Mouse (Mus musculus): ENCODE data around the gene Hnrnpab. TPM values are rescaled to one million over a fixed set of nuclear protein-coding genes. Genes with fewer than 3 reads are reported as not detected.

The Hnrnpab gene
- total and polyA plus RNA-seq, 2 experiments, result 96.9 to 103 TPM

- H3K79me2 ChIP-seq (ENCODE audit: control insufficient read depth, insufficient read depth, low read length), result peaks cover 4% of the 10 kb centered on the region; the same call in 1 of the 2 replicates
- peaks cover 9% of the 10 kb centered on the region for H3K4me1 ChIP-seq (ENCODE audit: control insufficient read depth, insufficient read depth, low read length)
- no peaks in the 10 kb centered on the region for H3K27me3 ChIP-seq (ENCODE audit: control insufficient read depth, insufficient read depth, low read length)
- peaks cover 28% of the 10 kb centered on the region for H3K36me3 ChIP-seq (ENCODE audit: control insufficient read depth, insufficient read depth, low read length)
- no peak for DNase-seq (ENCODE audit: extremely low read depth, low read depth, low spot score)
- no peak overlapping the region for H3K4me3 ChIP-seq (ENCODE audit: insufficient read depth, low read depth, low read length)
- no peak overlapping the region for H3K9ac ChIP-seq (ENCODE audit: low read depth, low read length)
- TF ChIP-seq POLR2A (IDR thresholded peaks at IDR 0.05; ENCODE audit: extremely low read depth, insufficient read depth, low read length) (no peak), CTCF (IDR thresholded peaks at IDR 0.05; ENCODE audit: low read depth, low read length) (no peak)
- H3K27ac ChIP-seq (replicated peaks; ENCODE audit: insufficient read depth, low read depth, low read length), result no peak overlapping the region
Measured at GRCm38 (mm10) chr11:51590002-51590401, 16.6 kb downstream of the Hnrnpab start.

GRCm38 (mm10) chr11:51588833-51589232, 17.8 kb downstream of the Hnrnpab start:
- TF ChIP-seq CTCF (IDR thresholded peaks at IDR 0.05; ENCODE audit: low read depth, low read length) (no peak), POLR2A (IDR thresholded peaks at IDR 0.05; ENCODE audit: extremely low read depth, insufficient read depth, low read length) (no peak)
- Histone ChIP-seq H3K79me2 (ENCODE audit: control insufficient read depth, insufficient read depth, low read length) (peaks cover 4% of the 10 kb centered on the region; the same call in 1 of the 2 replicates), H3K4me3 (ENCODE audit: insufficient read depth, low read depth, low read length) (no peak overlapping the region), H3K36me3 (ENCODE audit: control insufficient read depth, insufficient read depth, low read length) (peaks cover 23% of the 10 kb centered on the region), H3K27me3 (ENCODE audit: control insufficient read depth, insufficient read depth, low read length) (no peaks in the 10 kb centered on the region), H3K9ac (ENCODE audit: low read depth, low read length) (no peak overlapping the region), H3K4me1 (ENCODE audit: control insufficient read depth, insufficient read depth, low read length) (peaks cover 9% of the 10 kb centered on the region), H3K27ac (replicated peaks; ENCODE audit: insufficient read depth, low read depth, low read length) (no peak overlapping the region)
- no peak for DNase-seq (ENCODE audit: extremely low read depth, low read depth, low spot score)
- 98% methylated on average over 3 of the region's 3 CpGs for WGBS

- H3K27me3 ChIP-seq (ENCODE audit: control insufficient read depth, insufficient read depth, low read length), result no peaks in the 10 kb centered on the region
- H3K27ac ChIP-seq (replicated peaks; ENCODE audit: insufficient read depth, low read depth, low read length), result no peak overlapping the region
- no peak for TF ChIP-seq CTCF (IDR thresholded peaks at IDR 0.05; ENCODE audit: low read depth, low read length)
- TF ChIP-seq POLR2A (IDR thresholded peaks at IDR 0.05; ENCODE audit: extremely low read depth, insufficient read depth, low read length), result no peak
- no peak for DNase-seq (ENCODE audit: extremely low read depth, low read depth, low spot score)
- no peak overlapping the region for H3K9ac ChIP-seq (ENCODE audit: low read depth, low read length)
- peaks cover 4% of the 10 kb centered on the region; the same call in 1 of the 2 replicates for H3K79me2 ChIP-seq (ENCODE audit: control insufficient read depth, insufficient read depth, low read length)
- no peak overlapping the region for H3K4me3 ChIP-seq (ENCODE audit: insufficient read depth, low read depth, low read length)
- peaks cover 10% of the 10 kb centered on the region for H3K36me3 ChIP-seq (ENCODE audit: control insufficient read depth, insufficient read depth, low read length)
- WGBS, result 97% methylated on average over 1 of the region's 1 CpGs
- H3K4me1 ChIP-seq (ENCODE audit: control insufficient read depth, insufficient read depth, low read length), result peaks cover 9% of the 10 kb centered on the region
Measured at GRCm38 (mm10) chr11:51587059-51587458, 19.6 kb downstream of the Hnrnpab start.

GRCm38 (mm10) chr11:51586411-51586810, 20.2 kb downstream of the Hnrnpab start:
- Histone ChIP-seq H3K9ac (ENCODE audit: low read depth, low read length) (no peak overlapping the region), H3K36me3 (ENCODE audit: control insufficient read depth, insufficient read depth, low read length) (peaks cover 6% of the 10 kb centered on the region; the same call in 1 of the 2 replicates), H3K4me1 (ENCODE audit: control insufficient read depth, insufficient read depth, low read length) (peaks cover 9% of the 10 kb centered on the region), H3K4me3 (ENCODE audit: insufficient read depth, low read depth, low read length) (no peak overlapping the region), H3K27me3 (ENCODE audit: control insufficient read depth, insufficient read depth, low read length) (no peaks in the 10 kb centered on the region), H3K79me2 (ENCODE audit: control insufficient read depth, insufficient read depth, low read length) (peaks cover 4% of the 10 kb centered on the region; the same call in 1 of the 2 replicates), H3K27ac (replicated peaks; ENCODE audit: insufficient read depth, low read depth, low read length) (no peak overlapping the region)
- TF ChIP-seq CTCF (IDR thresholded peaks at IDR 0.05; ENCODE audit: low read depth, low read length), result no peak
- 72% methylated on average over 13 of the region's 13 CpGs for WGBS
- no peak for DNase-seq (ENCODE audit: extremely low read depth, low read depth, low spot score)

- H3K27me3 ChIP-seq (ENCODE audit: control insufficient read depth, insufficient read depth, low read length), result no peaks in the 10 kb centered on the region
- no peak for TF ChIP-seq POLR2A (IDR thresholded peaks at IDR 0.05; ENCODE audit: extremely low read depth, insufficient read depth, low read length)
- no peak for TF ChIP-seq CTCF (IDR thresholded peaks at IDR 0.05; ENCODE audit: low read depth, low read length)
- H3K4me3 ChIP-seq (ENCODE audit: insufficient read depth, low read depth, low read length), result no peak overlapping the region
- peak overlapping the region; percentile 86 for H3K9ac ChIP-seq (ENCODE audit: low read depth, low read length)
- H3K79me2 ChIP-seq (ENCODE audit: control insufficient read depth, insufficient read depth, low read length), result peaks cover 4% of the 10 kb centered on the region; the same call in 1 of the 2 replicates
- H3K36me3 ChIP-seq (ENCODE audit: control insufficient read depth, insufficient read depth, low read length), result peaks cover 4% of the 10 kb centered on the region; the same call in 1 of the 2 replicates
- no peak overlapping the region for H3K27ac ChIP-seq (replicated peaks; ENCODE audit: insufficient read depth, low read depth, low read length)
- 39% methylated on average over 8 of the region's 8 CpGs for WGBS
- no peak for DNase-seq (ENCODE audit: extremely low read depth, low read depth, low spot score)
- peaks cover 9% of the 10 kb centered on the region for H3K4me1 ChIP-seq (ENCODE audit: control insufficient read depth, insufficient read depth, low read length)
Measured at GRCm38 (mm10) chr11:51585608-51586252, 20.9 kb downstream of the Hnrnpab start.
